Mouse (Mus musculus): ENCODE data around the gene Olfr1255. TPM values are rescaled to one million over a fixed set of nuclear protein-coding genes. Genes with fewer than 3 reads are reported as not detected.

The Olfr1255 gene
- not detected for total RNA-seq (2022)

DNA sequence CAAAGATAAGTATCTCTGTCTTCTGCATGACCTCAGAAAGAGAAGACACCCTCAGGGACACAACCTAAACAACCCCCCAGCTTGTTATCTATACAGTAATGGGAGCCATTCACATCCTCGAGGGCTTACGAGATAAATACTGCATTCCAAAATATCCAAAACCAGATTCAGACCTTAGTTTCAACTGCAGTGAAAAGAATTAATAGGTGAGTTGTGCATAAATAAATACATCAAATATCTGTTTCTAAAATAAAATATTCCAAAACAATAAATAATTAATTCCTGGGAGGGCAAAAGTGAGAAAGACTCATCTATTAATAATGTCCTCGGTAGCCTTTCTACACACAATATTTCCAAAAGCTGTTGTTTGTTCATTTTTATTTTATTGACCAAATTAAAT is at the start of gene Olfr1255:
Gene Olfr1255 (plus strand): TSS at position 301 of the 400 bp plus-strand sequence.
- DNase-seq (ENCODE audit: low spot score in 2 of 2): no peak

DNA sequence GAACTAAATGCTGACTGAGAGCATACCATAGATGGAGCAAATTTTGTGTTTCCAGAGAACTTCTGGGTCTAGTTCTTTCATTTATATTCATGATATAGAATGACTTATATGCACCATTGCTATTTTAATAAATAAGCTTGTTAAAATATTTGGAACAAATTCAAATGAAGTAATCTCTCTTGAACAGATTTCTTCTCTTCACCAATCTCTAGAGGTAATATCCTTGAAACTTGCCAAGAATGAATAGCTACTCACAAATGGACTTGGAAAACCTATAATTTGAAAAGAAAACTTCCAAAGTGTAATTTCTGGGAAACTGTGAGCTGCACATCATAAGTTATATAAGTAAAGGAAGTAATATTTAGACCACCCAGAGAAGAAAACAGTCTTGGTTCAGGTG is 18.3 kb upstream of the Olfr1255 start, which contains the start of gene Olfr1254:
Gene Olfr1254 (minus strand): TSS at position 101 of the 400 bp plus-strand sequence.
- no peak for DNase-seq (ENCODE audit: low spot score in 2 of 2)

DNA sequence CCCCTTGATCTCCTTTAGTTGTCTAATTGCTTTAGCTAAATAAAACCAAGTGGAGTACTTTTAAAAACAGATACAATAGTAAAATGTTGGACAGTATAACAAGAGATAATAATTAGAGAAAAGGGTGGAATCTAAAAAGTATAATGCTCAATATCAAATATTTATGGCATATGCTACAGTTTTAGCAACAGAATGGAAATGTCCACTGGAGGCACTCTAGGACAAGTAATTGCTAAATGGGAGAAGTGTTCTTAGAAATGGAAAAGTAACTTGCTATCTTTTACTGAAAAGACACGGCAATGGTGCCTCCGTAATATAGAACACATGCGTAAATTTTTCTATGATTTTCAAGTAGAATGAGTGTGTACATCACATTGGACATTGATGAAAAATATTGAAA is 12.3 kb upstream of the Olfr1255 start:
- DNase-seq (ENCODE audit: low spot score in 2 of 2): no peak

DNA sequence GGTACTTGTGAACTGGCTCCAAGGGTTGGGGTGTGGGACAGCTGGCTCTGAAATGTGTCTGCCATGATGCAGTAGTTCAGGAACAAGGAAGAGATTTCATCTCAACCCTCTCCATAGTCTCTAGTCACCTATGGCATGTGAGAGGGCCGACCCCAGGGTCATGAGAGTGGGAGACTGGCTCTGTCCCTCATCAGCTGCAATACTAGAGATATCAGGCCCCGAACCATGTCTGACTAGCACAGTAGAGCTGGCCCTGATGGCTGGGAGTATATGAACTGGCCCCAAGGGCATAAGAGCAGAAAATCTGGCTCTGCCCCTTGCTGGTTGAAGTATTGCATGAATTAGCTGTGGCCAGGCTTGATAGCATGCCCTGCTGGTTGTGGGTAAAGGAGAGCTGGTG is 1.1 kb upstream of the Olfr1255 start:
- DNase-seq (ENCODE audit: low spot score in 2 of 2): no peak

DNA sequence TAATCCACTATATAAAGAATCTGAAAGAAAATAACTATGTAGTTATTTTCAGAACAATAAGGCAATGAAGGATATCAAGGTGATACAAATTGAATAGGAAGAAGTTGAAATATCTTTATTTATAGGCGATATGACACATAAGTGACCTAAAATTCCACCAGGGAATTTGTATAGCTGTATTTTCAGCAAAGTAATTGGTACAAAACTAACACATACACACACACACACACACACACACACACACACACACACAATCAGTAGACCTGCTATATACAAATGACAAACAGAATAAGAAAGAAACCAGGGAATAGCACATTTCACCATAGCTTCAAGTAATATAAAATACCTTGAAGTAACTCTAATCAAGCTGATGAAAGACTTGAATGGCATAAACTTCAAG is 8.4 kb downstream of the Olfr1255 start:
- no peak for DNase-seq (ENCODE audit: low spot score in 2 of 2)

DNA sequence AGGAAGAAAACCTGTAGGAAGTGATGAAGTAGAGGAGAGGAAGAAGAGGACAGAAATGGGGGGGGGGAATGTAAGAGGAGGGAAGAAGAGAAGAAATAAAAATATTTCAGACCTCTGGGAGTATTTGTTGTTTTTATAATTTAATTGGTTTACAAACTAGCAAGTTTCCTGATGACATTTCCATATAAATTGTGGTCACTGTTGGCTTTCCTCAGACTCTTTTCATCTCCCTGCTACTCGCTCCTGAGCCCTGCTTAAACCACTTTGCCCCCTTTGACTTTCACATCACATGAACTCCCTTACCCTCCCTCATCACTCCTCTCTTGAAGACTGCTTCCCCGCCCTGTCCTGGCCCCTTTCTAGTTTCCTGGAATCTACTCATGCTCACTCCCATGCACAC is 29.6 kb downstream of the Olfr1255 start, which contains the start of gene Olfr1256:
Gene Olfr1256 (minus strand): TSS at position 101 of the 400 bp plus-strand sequence.
- DNase-seq (ENCODE audit: low spot score in 2 of 2): no peak

DNA sequence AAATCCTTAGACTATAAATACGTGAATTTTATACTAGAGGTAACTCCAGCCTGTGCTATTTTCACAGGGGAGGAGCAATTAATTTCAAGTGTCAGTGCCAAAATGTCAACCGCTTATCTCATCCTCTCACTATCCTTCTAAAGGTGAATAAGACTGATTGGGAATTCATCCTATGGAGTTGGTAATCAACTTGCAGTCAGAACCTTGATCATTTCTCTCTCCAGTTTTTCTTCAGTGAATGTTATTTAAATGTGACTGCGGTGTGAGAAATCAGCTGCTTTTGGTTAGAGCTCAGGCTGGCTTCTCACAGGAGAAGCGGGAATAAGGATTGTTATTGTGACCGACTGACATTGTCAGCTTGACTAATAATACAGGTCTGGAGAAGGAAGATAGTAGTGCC is 36.3 kb downstream of the Olfr1255 start, which contains the start of gene Olfr48:
Gene Olfr48 (minus strand): TSS at position 101 of the 400 bp plus-strand sequence.
- DNase-seq (ENCODE audit: low spot score in 2 of 2): no peak

DNA sequence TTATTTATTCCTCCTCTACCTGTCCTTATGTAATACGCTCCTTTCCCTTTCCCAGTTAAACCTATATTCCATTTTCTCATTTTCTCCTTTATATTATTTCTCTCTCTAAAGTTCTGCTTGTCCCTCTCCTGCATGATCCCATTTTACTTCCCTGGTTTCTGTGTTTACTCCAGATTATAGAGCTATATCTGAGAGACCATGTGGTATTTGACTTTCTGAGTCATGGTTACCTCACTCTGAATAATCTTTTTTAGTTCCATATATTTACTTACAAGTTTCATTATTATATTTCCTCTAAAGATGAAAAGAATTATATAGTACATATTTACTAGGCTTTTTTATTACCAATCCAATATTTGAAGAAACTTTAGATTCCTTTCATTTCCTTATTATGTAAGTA is 37.4 kb downstream of the Olfr1255 start:
- no peak for DNase-seq (ENCODE audit: low spot score in 2 of 2)

Other genes with a start within 250 kb of the Olfr1255 start
- not detected for gene Olfr1245, start 233.6 kb upstream of the Olfr1255 start, total RNA-seq (2022)
- not detected for gene Olfr1246, start 218.9 kb upstream of the Olfr1255 start, total RNA-seq (2022)
- gene Olfr1247, start 197.9 kb upstream of the Olfr1255 start, total RNA-seq (2022): under 1 TPM in 1 of 4 experiments, not detected in 3; 0.10 TPM
- not detected for gene Olfr1248, start 193.8 kb upstream of the Olfr1255 start, total RNA-seq (2022)
- not detected for gene Olfr1249, start 177.1 kb upstream of the Olfr1255 start, total RNA-seq (2022)
- not detected for gene Olfr1250, start 150.6 kb upstream of the Olfr1255 start, total RNA-seq (2022)
- not detected for gene Olfr1251, start 140.1 kb upstream of the Olfr1255 start, total RNA-seq (2022)
- not detected for gene Olfr1252, start 87.0 kb upstream of the Olfr1255 start, total RNA-seq (2022)
- gene Olfr1253, start 55.0 kb upstream of the Olfr1255 start, total RNA-seq (2022): not detected
- not detected for gene Olfr1254, start 18.4 kb upstream of the Olfr1255 start, total RNA-seq (2022)
- not detected for gene Olfr1256, start 29.5 kb downstream of the Olfr1255 start, total RNA-seq (2022)
- not detected for gene Olfr48, start 36.2 kb downstream of the Olfr1255 start, total RNA-seq (2022)
- gene Olfr1257, start 66.4 kb downstream of the Olfr1255 start, total RNA-seq (2022): not detected
- gene Olfr1258, start 115.3 kb downstream of the Olfr1255 start, total RNA-seq (2022): not detected
- not detected for gene Olfr1259, start 136.6 kb downstream of the Olfr1255 start, total RNA-seq (2022)
- not detected for gene Olfr1260, start 162.3 kb downstream of the Olfr1255 start, total RNA-seq (2022)
- gene Olfr1261, start 179.2 kb downstream of the Olfr1255 start, total RNA-seq (2022): not detected
- gene Olfr1262, start 188.1 kb downstream of the Olfr1255 start, total RNA-seq (2022): not detected
- not detected for gene Olfr1263, start 200.1 kb downstream of the Olfr1255 start, total RNA-seq (2022)
- not detected for gene Olfr1264, start 213.5 kb downstream of the Olfr1255 start, total RNA-seq (2022)
- not detected for gene Olfr1265, start 223.3 kb downstream of the Olfr1255 start, total RNA-seq (2022)